Mouse (Mus musculus) lung, embryonic 14.5 days (tissue): ENCODE measurements around the gene Vax1. TPM values are rescaled to one million over a fixed set of nuclear protein-coding genes. Genes with fewer than 3 reads are reported as not detected.

Source experiments
- ATAC-seq: fragments of 200-750 bp; cut with Nextera tagmentation; 2 replicates; pipeline ENCODE4 v1.8.0; 2017; ENCODE audit warnings: mild to moderate bottlenecking, moderate TSS enrichment, moderate library complexity; ENCODE audit not compliant: insufficient read depth
- DNase-seq: peaks from one replicate; pipeline ENCODE4 v3.0.0-alpha.2; 2015
- H3K27ac ChIP-seq: fragments of 300-500 bp; sonication (generic); 2 replicates; pipeline ENCODE4 v1.5.1; 2014; ENCODE audit warnings: low read depth, mild to moderate bottlenecking, moderate library complexity
- H3K27me3 ChIP-seq: fragments of 300-500 bp; sonication (generic); 2 replicates; pipeline ENCODE4 v1.6.1; 2014; ENCODE audit warnings: low read length, control low read depth; ENCODE audit not compliant: insufficient read depth
- H3K36me3 ChIP-seq: fragments of 300-500 bp; sonication (generic); 2 replicates; pipeline ENCODE4 v1.6.1; 2014; ENCODE audit warnings: control low read depth; ENCODE audit not compliant: insufficient read depth
- H3K4me1 ChIP-seq: fragments of 300-500 bp; sonication (generic); 2 replicates; pipeline ENCODE4 v1.6.1; 2014; ENCODE audit warnings: antibody characterized with exemption, control low read depth; ENCODE audit not compliant: insufficient read depth
- H3K4me2 ChIP-seq: fragments of 300-500 bp; sonication (generic); 2 replicates; pipeline ENCODE4 v1.6.1; 2014; ENCODE audit warnings: mild to moderate bottlenecking
- H3K4me3 ChIP-seq: fragments of 300-500 bp; sonication (generic); 2 replicates; pipeline ENCODE4 v1.5.1; 2014; ENCODE audit warnings: low read depth, low read length
- H3K9ac ChIP-seq: fragments of 300-500 bp; sonication (generic); 2 replicates; pipeline ENCODE4 v1.6.1; 2014
- H3K9me3 ChIP-seq: fragments of 300-500 bp; sonication (generic); 2 replicates; pipeline ENCODE4 v1.6.1; 2016; ENCODE audit warnings: low read depth, low read length, control low read depth
- CTCF ChIP-seq: IDR thresholded peaks from 2 replicates; pipeline ENCODE4 v1.5.1; 2016; ENCODE audit warnings: antibody characterized with exemption, low read depth
- WGBS: fragments of 180-500 bp; shearing (Covaris S2); extraction: QIAGEN DNeasy Blood & Tissue Kit; methylation state at CpG from one replicate; pipeline ENCODE4 v1.1.7; 2014; 5-methylcytosine and 5-hydroxymethylcytosine counted together
- polyA plus RNA-seq: library from polyadenylated mRNA; unstranded; fragments of >200 nt; fragmentation: Nextera tagmentation; extraction: Ambion mirVana; gene quantifications from 2 replicates; pipeline ENCODE4 v1.2.1, GENCODE M21; 2014

Gene Vax1
- polyA plus RNA-seq, 1 experiment from 2014 or later = not detected

DNA sequence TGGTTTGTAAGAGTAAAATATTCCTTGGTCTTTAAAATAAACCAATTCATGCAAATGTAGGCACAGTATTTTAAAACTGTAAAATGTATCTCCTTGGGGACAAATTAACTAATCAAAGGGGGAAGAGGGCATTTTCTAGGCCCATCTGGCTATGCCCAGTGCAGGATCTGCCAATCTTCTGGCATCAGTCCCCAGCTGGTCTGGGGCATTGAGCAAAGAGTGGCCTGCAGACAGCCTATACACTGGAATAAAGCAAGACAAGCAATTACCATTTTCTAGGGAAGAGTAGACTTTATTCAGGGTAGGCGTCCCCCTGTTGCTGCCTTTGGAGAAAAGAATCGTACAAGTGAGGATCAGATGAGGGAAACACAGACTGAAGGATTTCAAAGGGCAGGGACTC is 40.2 kb downstream of the Vax1 start:
- no peaks in the 10 kb centered on the region for H3K27me3 ChIP-seq
- ATAC-seq (no peak), DNase-seq (no peak)
- no peaks in the 10 kb centered on the region for H3K9me3 ChIP-seq
- 90% methylated on average over 2 of the region's 2 CpGs for WGBS
- H3K4me1 ChIP-seq = no peaks in the 10 kb centered on the region
- H3K9ac ChIP-seq = no peak overlapping the region
- H3K27ac ChIP-seq = no peak overlapping the region
- no peaks in the 10 kb centered on the region for H3K36me3 ChIP-seq
- H3K4me2 ChIP-seq = no peak overlapping the region
- H3K4me3 ChIP-seq = no peak overlapping the region
- TF ChIP-seq CTCF = no peak

- no peak overlapping the region for H3K4me3 ChIP-seq
- no peak overlapping the region for H3K9ac ChIP-seq
- H3K27ac ChIP-seq = no peak overlapping the region
- no peak for DNase-seq
- no peaks in the 10 kb centered on the region for H3K27me3 ChIP-seq
- no peak for TF ChIP-seq CTCF
- 63% methylated on average over 8 of the region's 8 CpGs for WGBS
- ATAC-seq = no peak
- H3K36me3 ChIP-seq = no peaks in the 10 kb centered on the region
- H3K4me1 ChIP-seq = no peaks in the 10 kb centered on the region
- no peak overlapping the region for H3K4me2 ChIP-seq
- no peaks in the 10 kb centered on the region for H3K9me3 ChIP-seq
Measured at GRCm38 (mm10) chr19:59128531-59129204, 41.2 kb downstream of the Vax1 start.

DNA sequence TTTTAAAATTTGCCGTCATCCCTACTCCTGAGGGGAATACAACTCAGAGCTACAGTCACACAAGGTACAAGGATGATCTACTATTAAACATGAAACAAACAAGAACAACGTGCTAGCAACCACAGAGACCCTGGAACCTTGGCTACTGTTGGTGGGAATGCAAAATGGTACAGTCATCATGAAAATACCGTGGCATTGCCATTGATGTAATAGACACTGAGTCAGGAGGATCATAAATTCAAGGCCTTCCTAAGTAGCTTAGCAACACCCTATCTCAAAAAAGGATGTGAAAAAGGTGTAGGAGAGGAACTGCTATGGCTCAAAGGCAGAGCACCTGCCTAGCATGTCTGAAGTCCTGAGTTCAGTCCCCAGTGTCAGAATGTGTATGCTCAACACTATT is 42.4 kb downstream of the Vax1 start:
- Histone ChIP-seq H3K4me1 (no peaks in the 10 kb centered on the region), H3K4me3 (no peak overlapping the region), H3K27me3 (no peaks in the 10 kb centered on the region), H3K9me3 (no peaks in the 10 kb centered on the region), H3K4me2 (no peak overlapping the region), H3K27ac (no peak overlapping the region), H3K9ac (no peak overlapping the region), H3K36me3 (no peaks in the 10 kb centered on the region)
- no peak for ATAC-seq
- WGBS = 83% methylated on average over 3 of the region's 3 CpGs
- TF ChIP-seq CTCF = no peak
- DNase-seq = no peak

Other genes starting within 250 kb of the Vax1 start
- 0.50 and 0.88 TPM in 2 replicates for gene Eno4, start 226.6 kb downstream of the Vax1 start, polyA plus RNA-seq
- gene Hspa12a, start 226.4 kb downstream of the Vax1 start, polyA plus RNA-seq = 3.9 and 4.6 TPM in 2 replicates
- gene Shtn1, start 94.0 kb downstream of the Vax1 start, polyA plus RNA-seq = 6.6 and 7.7 TPM in 2 replicates
- gene Kcnk18, start 49.2 kb upstream of the Vax1 start, polyA plus RNA-seq = not detected in 2 replicates
- 5.6 and 7.5 TPM in 2 replicates for gene Slc18a2, start 90.8 kb upstream of the Vax1 start, polyA plus RNA-seq
- 30.7 and 43.3 TPM in 2 replicates for gene Rps12-ps3, start 152.2 kb upstream of the Vax1 start, polyA plus RNA-seq
- gene Pdzd8, start 175.7 kb upstream of the Vax1 start, polyA plus RNA-seq = 15.9 and 16.5 TPM in 2 replicates